Mouse (Mus musculus) neural tube, embryonic 10.5 days (tissue): ENCODE data around the gene Ccdc106.
"Not testable (repeated sequence)": the region's sequence is repeated elsewhere in the genome, so short reads cannot be mapped to it uniquely, and the experiment has no call there.

Experiments used
- DNase-seq: peaks from one replicate; pipeline ENCODE4 v3.0.0-alpha.2; 2017; ENCODE audit warnings: low spot score; ENCODE audit errors: extremely low spot score

Gene Ccdc106

DNA sequence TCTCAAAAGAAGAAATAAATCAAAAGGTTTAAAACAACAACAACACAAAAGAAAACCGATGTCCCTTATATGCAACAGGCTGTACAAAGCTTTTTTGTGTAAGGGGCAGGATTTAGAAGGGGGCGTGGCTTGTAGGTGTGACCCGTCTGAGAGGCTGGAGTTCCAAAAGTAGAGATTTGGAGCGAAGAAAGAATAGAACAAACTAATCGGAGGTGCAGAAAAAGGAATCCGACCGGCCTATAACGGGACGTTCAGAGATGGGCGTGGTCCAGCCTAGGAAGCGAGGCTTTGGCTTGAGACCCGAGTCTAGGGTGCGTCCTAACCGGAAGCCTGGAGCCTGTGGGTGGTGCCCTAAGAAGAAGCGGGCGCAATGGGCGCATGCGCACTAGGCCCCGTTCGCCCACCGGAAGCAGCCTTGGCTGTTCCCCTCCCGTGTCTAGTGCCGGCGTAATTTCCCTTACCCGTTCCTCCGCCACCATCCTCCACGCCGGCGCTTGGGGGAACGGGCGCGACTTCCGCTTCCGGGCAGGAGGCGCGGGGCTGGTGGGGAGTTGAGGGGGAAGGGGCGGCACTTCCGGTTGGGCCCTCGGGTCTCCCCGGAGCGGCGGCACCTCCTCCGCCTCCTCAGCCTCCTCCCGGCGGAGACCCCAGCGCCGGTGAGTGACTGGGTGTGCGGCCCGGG is at the start of gene Ccdc106, which contains the start of gene Zfp865:
Gene Ccdc106, plus strand, starts transcription at position 554 of the 682 bp plus-strand sequence.
Gene Zfp865, plus strand, starts transcription at position 377 of the 682 bp plus-strand sequence.
- peak; percentile 99 for DNase-seq

- DNase-seq, result no peak
Measured at GRCm38 (mm10) chr7:4971068-4971467, 49.3 kb upstream of the Ccdc106 start, which contains the start of gene Sbk3. TSS of gene Sbk3 (minus strand) at chr7:4971168.

DNA sequence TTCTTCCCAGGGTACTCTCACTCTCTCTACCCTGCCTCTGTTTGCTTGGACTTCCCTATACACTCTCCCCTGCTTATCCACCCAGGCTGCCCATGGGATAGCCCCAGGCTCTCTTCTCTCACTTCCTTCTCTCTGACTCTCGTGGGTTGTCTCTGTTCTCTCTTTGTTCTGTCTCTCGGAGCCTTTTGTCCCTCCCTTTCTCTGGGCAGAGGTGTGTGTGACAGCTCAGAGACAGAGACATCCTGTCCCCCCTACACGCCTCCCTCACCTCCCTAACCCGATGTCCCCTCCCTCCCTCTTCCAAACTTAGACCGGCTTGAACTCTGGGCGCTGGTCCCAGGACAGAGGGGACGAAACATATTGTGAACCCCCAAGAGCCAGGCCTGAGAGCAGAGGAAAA is 48.6 kb upstream of the Ccdc106 start:
- DNase-seq, result no peak

- DNase-seq, result no peak
Measured at GRCm38 (mm10) chr7:4972321-4973047, 47.9 kb upstream of the Ccdc106 start.

DNA sequence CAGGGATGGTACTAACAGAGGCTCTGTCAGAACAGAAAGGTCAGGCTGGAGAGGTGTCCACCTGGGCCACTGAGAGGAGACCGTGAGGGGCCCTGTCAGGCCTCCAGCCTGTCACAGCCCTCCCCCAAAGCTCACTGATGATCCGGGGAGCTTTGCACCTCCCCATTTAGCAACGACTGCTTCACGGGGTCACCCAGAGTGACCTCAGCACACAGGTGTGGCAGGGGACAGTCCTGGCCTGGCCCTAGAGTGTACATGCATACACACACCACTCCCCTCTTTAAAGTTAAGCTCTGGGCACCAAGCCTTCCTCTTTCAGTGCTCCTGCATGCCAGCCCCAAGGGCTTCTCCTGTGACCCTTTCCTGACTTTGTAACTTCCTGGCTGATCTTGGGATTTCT is 44.9 kb upstream of the Ccdc106 start:
- no peak for DNase-seq

- DNase-seq, result no peak
Measured at GRCm38 (mm10) chr7:4976832-4977231, 43.5 kb upstream of the Ccdc106 start.

- DNase-seq, result no peak
Measured at GRCm38 (mm10) chr7:4988250-4988649, 32.1 kb upstream of the Ccdc106 start.

DNA sequence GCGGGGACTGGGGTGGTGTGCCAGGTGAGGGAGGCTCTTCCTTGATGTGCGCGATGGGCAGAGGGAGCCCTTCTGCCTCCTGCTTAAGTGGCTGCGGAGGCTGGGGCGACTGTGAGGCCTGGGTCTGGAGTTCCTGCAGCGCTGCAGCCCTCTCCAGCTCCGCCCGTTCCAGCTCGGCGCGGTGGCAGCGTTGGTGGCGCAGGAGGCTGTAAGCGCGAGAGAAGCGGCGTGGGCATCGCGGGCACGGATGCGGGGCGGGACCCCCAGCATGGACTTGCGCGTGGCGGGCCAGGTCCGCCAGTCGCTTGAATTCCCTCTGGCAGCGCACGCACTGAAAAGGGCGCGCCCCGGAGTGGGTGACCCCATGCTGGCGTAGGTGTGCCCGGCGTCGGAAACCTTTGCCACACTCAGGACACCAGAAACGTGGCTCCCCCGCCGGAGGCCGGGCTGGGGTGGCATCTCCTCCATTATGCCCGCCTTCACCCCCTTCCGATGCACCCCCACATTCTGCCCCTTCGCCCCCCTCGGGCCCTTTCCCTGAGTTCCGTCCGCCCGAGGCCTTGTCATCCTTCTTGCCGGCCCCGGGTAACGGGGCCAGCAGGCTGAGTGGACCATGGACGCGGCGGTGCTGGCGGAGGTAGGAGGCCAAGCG is 26.9 kb upstream of the Ccdc106 start:
- no peak for DNase-seq

DNA sequence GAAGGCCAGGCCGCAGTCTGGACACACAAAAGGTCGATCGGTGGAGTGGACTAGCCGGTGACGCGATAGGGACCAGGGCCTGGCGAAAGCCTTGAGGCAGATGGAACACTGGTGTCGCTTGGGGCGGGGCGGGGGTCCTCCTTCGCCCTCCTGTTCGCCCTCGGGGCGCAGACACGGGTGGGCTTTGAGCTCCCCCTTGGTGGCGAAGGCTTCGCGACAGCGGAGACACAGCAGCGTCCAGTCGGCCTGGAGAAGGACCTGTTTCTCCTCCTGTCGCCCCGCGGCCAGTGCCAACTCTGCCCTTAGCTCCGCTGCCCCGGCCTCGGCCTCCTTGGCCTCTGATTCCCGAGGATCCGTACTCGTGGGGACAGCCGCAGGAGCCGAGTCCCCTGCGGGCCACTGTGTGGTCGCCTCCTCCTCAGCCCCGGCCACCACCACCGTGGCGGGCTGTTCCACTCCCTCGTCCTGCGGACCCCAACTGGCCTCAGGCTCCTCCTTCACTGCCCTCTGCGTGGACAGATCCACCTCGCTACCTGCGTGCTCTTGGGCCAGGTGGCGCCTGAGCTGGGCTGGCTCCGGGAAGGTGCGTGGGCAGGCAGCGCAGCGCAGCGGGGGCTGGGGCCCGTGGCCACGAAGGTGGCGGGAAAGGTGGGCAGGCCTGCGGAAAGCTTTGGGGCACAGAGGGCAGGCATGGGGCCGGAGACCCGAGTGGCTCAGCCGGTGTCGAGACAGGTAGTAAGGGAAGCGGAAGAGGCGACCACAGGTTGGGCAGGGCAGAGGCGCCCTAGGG is 26.2 kb upstream of the Ccdc106 start:
- DNase-seq, result no peak

DNA sequence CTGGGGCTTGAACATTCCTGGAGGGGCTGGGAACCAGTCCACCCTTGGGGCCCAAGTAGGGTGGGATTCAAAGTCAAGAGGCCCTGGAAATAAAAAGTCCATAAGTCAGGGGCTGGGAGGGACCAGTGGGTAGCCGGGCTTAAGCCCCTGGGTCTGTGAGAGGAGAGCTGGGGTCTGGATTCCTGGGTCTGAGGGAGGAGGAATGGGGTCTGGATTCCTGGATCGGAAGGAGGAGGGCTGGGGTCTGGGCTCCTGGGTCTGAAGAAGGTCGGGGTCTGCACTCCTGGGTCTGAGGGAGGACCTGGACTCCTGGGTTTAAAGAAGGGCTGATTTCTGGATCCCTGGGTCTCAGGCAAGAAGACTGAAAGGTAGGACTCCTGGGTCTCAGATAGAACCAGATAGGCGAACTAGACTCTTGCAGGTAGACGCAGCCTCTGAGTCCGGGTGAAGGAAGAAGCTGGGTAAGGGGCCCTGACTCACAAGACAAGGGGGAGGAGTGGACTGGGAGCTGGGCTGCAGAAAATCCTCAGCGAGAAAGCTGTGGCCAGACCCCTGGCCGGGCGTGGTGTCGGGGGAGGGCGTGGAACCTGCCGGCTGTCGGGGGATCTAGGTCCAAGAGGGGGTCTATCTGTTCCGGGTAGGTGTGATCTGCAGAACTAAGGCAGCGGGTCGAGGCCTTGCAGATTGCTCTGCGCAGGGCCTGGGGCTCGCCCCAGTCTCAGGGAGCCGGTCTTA is 24.9 kb upstream of the Ccdc106 start:
- DNase-seq, result no peak

DNA sequence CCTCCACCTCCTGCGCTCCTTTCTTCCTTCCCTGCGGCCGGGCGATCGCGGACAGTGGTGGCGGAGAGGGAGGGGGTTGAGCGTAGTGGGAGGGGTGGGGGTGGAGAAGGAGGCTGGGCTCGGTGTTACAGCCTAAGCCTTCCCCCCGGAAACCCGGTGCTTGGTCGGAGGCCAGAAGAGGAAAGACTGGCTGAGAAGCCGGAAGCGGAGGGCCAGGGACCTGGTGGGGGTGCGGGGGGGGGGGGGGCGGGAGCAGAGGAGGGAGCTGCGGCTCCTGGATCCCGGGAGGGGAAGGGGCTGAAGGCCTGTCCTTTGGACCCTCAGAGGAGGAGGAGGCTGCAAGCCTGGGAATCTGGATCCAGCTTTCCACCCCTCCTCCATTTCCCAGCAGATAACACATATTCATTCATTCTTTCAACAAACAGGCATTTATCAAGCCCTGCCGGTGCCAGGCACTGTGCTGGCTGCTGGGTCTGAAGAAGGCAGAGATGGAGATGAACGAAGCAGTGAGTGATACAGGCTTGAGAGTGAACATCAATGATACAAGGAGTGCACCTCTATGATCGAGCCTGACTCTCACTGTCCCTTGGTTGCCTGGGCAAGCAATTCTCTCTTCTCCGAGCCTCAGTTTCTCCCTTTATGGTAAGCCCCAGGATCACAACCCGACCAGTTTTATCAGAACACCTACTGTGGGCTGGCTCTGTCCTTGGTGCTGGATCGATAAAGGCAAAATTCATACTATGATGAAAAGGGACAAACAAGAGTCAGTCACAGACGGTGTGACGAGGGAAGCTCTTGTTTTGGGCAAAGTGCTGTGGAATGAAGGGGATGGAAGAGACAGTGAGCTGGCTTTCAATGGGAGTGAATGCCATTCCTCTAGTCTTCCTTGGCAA is 24.1 kb upstream of the Ccdc106 start, which contains the start of gene Zfp579:
Gene Zfp579, minus strand, starts transcription at position 156 of the 893 bp plus-strand sequence.
- peak; percentile 96 for DNase-seq

DNA sequence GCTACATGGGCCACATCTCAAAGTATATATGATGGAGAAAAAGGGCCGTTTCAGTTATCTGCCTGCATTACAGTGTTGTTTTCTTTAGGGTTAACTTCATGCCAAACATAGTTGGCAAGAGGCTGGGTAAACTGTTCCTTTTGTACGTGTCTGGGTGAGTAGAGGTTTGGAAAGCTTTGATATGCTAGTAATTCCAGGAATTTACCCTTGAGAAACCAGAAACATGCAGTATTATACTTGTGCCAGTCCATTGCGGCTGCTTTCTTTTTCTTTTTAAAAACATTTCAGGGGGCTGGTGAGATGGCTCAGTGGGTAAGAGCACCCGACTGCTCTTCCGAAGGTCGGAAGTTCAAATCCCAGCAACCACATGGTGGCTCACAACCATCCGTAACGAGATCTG is 23.4 kb upstream of the Ccdc106 start:
- DNase-seq, result no peak

DNA sequence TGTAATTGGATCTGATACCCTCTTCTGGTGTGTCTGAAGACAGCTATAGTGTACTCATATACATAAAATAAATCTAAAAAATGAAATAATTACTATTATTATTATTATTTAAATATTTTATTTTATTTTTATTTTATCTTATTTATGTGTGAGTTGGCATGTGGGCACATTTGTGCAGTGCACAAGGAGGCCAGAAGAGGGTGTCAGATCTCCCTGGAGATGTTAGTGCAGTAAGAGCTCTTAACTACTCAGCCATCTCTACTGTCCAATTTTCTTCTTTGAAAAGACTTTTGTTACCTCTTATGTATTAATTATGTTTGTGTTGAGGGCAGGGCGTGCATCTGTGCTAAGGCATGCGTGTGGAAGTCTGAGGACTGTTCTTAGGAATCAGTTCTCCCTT is 20.5 kb upstream of the Ccdc106 start:
- DNase-seq, result no peak

GRCm38 (mm10) chr7:5002876-5003275 is 17.5 kb upstream of the Ccdc106 start:
- DNase-seq, result not testable (repeated sequence)

DNA sequence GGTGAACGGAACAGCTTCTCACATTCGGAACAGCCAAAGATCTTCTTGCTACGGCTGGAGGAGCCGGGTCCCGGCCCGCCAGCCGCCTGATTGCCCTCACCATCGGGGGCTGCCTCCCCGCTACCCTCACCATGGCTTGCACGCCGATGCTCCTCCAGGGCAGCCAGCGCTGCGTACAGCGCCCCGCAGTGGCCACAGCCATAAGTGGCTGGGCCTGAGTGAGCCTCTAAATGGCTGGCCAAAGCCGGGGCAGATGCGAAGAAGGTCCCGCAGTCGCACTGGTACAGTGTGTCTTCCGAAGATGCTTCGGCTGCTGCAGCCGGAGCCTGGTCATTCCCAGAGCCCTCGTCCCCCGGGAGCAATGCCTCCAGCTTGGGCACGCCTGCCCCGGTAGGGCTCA is 12.1 kb upstream of the Ccdc106 start:
- DNase-seq, result no peak

DNA sequence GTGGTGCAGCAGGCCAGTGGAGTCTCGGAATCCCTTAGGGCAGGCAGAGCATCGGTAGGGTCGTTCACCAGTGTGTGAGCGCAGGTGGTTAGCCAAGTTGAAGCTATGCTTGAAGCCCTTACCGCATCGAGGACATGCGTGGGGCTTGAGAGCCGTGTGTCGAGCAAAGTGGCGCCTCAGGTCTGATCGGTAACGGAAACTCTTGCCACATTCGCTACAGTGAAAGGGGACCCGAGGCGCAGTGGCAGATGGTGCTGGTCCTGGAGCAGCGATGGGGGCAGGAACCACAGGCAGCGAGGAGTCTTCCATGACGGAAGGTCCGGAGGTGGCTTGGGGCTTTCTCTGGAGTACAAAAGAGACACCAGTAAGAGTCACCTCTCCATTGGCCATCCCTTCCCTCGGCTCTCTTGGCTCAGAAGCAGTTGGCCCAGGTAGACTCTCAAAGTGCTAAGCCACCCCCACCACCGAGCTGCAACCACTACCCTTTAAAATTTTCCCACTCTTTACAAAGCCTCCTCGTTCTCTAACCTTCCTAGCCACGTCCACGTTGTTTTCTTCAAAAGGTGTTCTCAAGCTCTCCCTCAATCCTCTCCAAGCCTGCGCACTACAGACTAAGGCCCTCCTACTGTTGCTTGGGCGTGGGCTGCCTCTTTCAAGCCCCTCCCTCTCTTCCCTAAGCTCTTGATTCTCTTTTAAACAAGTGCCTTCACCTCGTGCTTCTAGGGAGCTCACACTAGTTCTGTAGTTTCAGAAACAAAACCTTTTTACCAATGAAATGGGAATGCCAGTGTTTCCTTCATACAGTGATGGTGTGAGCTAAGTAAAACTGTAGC is 7.5 kb upstream of the Ccdc106 start:
- no peak for DNase-seq

- peak; percentile 95 for DNase-seq
Measured at GRCm38 (mm10) chr7:5014251-5015117, 5.9 kb upstream of the Ccdc106 start, which contains the start of the genes Zfp524 and Fiz1. TSS of gene Zfp524 (plus strand) at chr7:5014415. TSS of gene Fiz1 (minus strand) at chr7:5014697.
